28 mouse cellular contexts compared by ENCODE assay signal in genomic region chr7:127799211-127799610, GRCm38 (mm10). TPM values are rescaled to one million over a fixed set of nuclear protein-coding genes. Genes with fewer than 3 reads are reported as not detected.
DNase-seq lines count a peak whose midpoint lies in the region; ATAC-seq and TF ChIP-seq lines count a peak whose summit lies in the region.
"Had no signal": no experiment of that assay in that cellular context is flagged by ENCODE, and none has a peak within 500 bp of the region (broad histone marks: within the 10 kb centered on the region; RNA-seq: fewer than 3 reads in every experiment).

No protein-coding gene starts in this region.

- no peaks in the 10 kb centered on the region for H3K27me3 ChIP-seq in cerebellum, adult 2 months (ENCODE audit: control insufficient read depth, insufficient read depth, low read length)
- H3K27me3 ChIP-seq in kidney, embryonic 15.5 days: no peaks in the 10 kb centered on the region
- no peaks in the 10 kb centered on the region for H3K27me3 ChIP-seq in kidney, embryonic 16.5 days (ENCODE audit: insufficient read depth, low read length)
- H3K27me3 ChIP-seq: CH12.LX; embryonic facial prominence, embryonic 13.5 days; forebrain, embryonic 12.5 days; forebrain, embryonic 15.5 days; heart, embryonic 13.5 days; hindbrain, embryonic 15.5 days; intestine, embryonic 15.5 days; Patski had no signal

- H3K4me1 ChIP-seq in cerebellum, adult 2 months (ENCODE audit: control insufficient read depth, insufficient read depth, low read length): peaks cover 72% of the 10 kb centered on the region
- peaks cover 9% of the 10 kb centered on the region for H3K4me1 ChIP-seq in kidney, embryonic 15.5 days
- peaks cover 10% of the 10 kb centered on the region for H3K4me1 ChIP-seq in kidney, embryonic 16.5 days (ENCODE audit: insufficient read depth, low read length)
- H3K4me1 ChIP-seq: hindbrain, embryonic 15.5 days had no signal

- peak overlapping the region; percentile 88 for H3K27ac ChIP-seq in cerebellum, adult 2 months (ENCODE audit: insufficient read depth, low read length)
- H3K27ac ChIP-seq in kidney, embryonic 15.5 days: peak overlapping the region; percentile 1; the same call in 1 of the 2 replicates
- H3K27ac ChIP-seq in kidney, embryonic 16.5 days (ENCODE audit: low read length): no peak overlapping the region
- H3K27ac ChIP-seq: forebrain, embryonic 12.5 days; forebrain, embryonic 15.5 days; heart, adult 2 months; heart, embryonic 10.5 days; heart, embryonic 13.5 days; hindbrain, embryonic 15.5 days; intestine, embryonic 15.5 days had no signal

- ATAC-seq in kidney, embryonic 15.5 days (replicated peaks; ENCODE audit: low FRiP score): no peak
- ATAC-seq in kidney, embryonic 16.5 days (ENCODE audit: low FRiP score, low TSS enrichment): no peak
- ATAC-seq: intestine, embryonic 15.5 days; Patski had no signal

- H3K9me3 ChIP-seq in kidney, embryonic 15.5 days (replicated peaks): no peaks in the 10 kb centered on the region
- H3K9me3 ChIP-seq in kidney, embryonic 16.5 days (ENCODE audit: low read length): no peaks in the 10 kb centered on the region
- H3K9me3 ChIP-seq: embryonic facial prominence, embryonic 13.5 days; forebrain, embryonic 12.5 days; forebrain, embryonic 15.5 days; G1E; heart, embryonic 10.5 days; heart, embryonic 13.5 days; hindbrain, embryonic 15.5 days; intestine, embryonic 15.5 days had no signal

- no peak overlapping the region for H3K4me3 ChIP-seq in cerebellum, adult 2 months (replicated peaks; ENCODE audit: insufficient read depth, low read depth, low read length)
- no peak overlapping the region for H3K4me3 ChIP-seq in kidney, embryonic 15.5 days (replicated peaks)
- no peak overlapping the region for H3K4me3 ChIP-seq in kidney, embryonic 16.5 days (ENCODE audit: low read length)
- H3K4me3 ChIP-seq: embryonic facial prominence, embryonic 13.5 days; erythroblast, embryonic 14.5 days; forebrain, embryonic 12.5 days; forebrain, embryonic 15.5 days; heart, adult 2 months; heart, embryonic 10.5 days; heart, embryonic 13.5 days; hindbrain, embryonic 15.5 days; intestine, embryonic 15.5 days had no signal

- TF ChIP-seq POLR2A in cerebellum, adult 2 months (IDR thresholded peaks at IDR 0.05; ENCODE audit: borderline replicate concordance, insufficient read depth, low read length): no peak

- peaks cover 82% of the 10 kb centered on the region for H3K36me3 ChIP-seq in kidney, embryonic 15.5 days
- peaks cover 60% of the 10 kb centered on the region for H3K36me3 ChIP-seq in kidney, embryonic 16.5 days (ENCODE audit: insufficient read depth, low read length)

- TF ChIP-seq CTCF in cerebellum, adult 2 months (IDR thresholded peaks at IDR 0.05; ENCODE audit: borderline replicate concordance, insufficient read depth, low read depth, low read length): no peak

- WGBS in cerebellum, adult 2 months: 62% methylated on average over 13 of the region's 13 CpGs
- WGBS in kidney, embryonic 15.5 days: 87% methylated on average over 13 of the region's 13 CpGs
- WGBS in kidney, embryonic 16.5 days: 86% methylated on average over 13 of the region's 13 CpGs

- DNase-seq in cerebellum, adult 2 months: no peak
- DNase-seq in cerebellum, adult 11 months: no peak
- DNase-seq in testis, postnatal 10 days (ENCODE audit: low spot score): peak; percentile 39
- DNase-seq in testis, postnatal 14 days (ENCODE audit: low spot score): no peak
- DNase-seq in right cerebral cortex, adult 2 months (ENCODE audit: low spot score in 2 of 2): no peak
- DNase-seq: adrenal gland, postnatal 10 days; adrenal gland, postnatal 36 days; B cell, adult 2 months; gastrocnemius, postnatal 10 days; gastrocnemius, postnatal 36 days; heart, adult 2 months; heart, postnatal 14 days; heart, postnatal 4 days had no signal

- no peak overlapping the region for H3K4me2 ChIP-seq in kidney, embryonic 15.5 days
- H3K4me2 ChIP-seq in kidney, embryonic 16.5 days (replicated peaks; ENCODE audit: low read depth, low read length): no peak overlapping the region
- H3K4me2 ChIP-seq: embryonic facial prominence, embryonic 13.5 days; forebrain, embryonic 12.5 days; forebrain, embryonic 15.5 days; heart, embryonic 13.5 days; hindbrain, embryonic 15.5 days; intestine, embryonic 15.5 days had no signal

- H3K9ac ChIP-seq in kidney, embryonic 15.5 days: no peak overlapping the region
- no peak overlapping the region for H3K9ac ChIP-seq in kidney, embryonic 16.5 days (replicated peaks; ENCODE audit: low read length)
- H3K9ac ChIP-seq: forebrain, embryonic 12.5 days; forebrain, embryonic 15.5 days; heart, embryonic 13.5 days; hindbrain, embryonic 15.5 days had no signal

RNA-seq across cellular contexts. Expression of gene Hsd3b7, which starts 1.2 kb away (rescaled TPM):
- 30.4 and 39.6 TPM in 2 replicates for polyA plus RNA-seq in cerebellum, adult 2 months (2012; rRNA removed)
- 23.0 and 27.6 TPM in 2 replicates for polyA plus RNA-seq in kidney, embryonic 15.5 days (2015; fragmentation: Nextera tagmentation; extraction: Ambion mirVana)
- polyA plus RNA-seq in kidney, embryonic 16.5 days (2015; fragmentation: Nextera tagmentation; extraction: Ambion mirVana): 28.2 and 33.2 TPM in 2 replicates

RNA-seq across cellular contexts. Expression of gene Gm49388, which starts 13.8 kb away (rescaled TPM):
- polyA plus RNA-seq in cerebellum, adult 2 months (2012; rRNA removed): 0.46 and 0.47 TPM in 2 replicates
- not detected in 2 replicates for polyA plus RNA-seq in kidney, embryonic 15.5 days (2015; fragmentation: Nextera tagmentation; extraction: Ambion mirVana)
- not detected in 2 replicates for polyA plus RNA-seq in kidney, embryonic 16.5 days (2015; fragmentation: Nextera tagmentation; extraction: Ambion mirVana)
- polyA plus RNA-seq: embryonic facial prominence, embryonic 13.5 days; erythroblast, embryonic 14.5 days; forebrain, embryonic 12.5 days; forebrain, embryonic 15.5 days; heart, adult 2 months; heart, embryonic 10.5 days; heart, embryonic 13.5 days; heart, embryonic 16.5 days; hindbrain, embryonic 11.5 days; hindbrain, embryonic 15.5 days; intestine, embryonic 15.5 days had no signal

RNA-seq across cellular contexts. Expression of gene Setd1a, which starts 22.7 kb away (rescaled TPM):
- polyA plus RNA-seq in cerebellum, adult 2 months (2012; rRNA removed): 23.1 and 25.5 TPM in 2 replicates
- polyA plus RNA-seq in kidney, embryonic 15.5 days (2015; fragmentation: Nextera tagmentation; extraction: Ambion mirVana): 23.2 and 25.9 TPM in 2 replicates
- polyA plus RNA-seq in kidney, embryonic 16.5 days (2015; fragmentation: Nextera tagmentation; extraction: Ambion mirVana): 18.9 and 19.4 TPM in 2 replicates

RNA-seq across cellular contexts. Expression of gene Stx4a, which starts 24.9 kb away (rescaled TPM):
- 127 and 153 TPM in 2 replicates for polyA plus RNA-seq in cerebellum, adult 2 months (2012; rRNA removed)
- polyA plus RNA-seq in kidney, embryonic 15.5 days (2015; fragmentation: Nextera tagmentation; extraction: Ambion mirVana): 46.4 and 53.2 TPM in 2 replicates
- 44.6 and 48.0 TPM in 2 replicates for polyA plus RNA-seq in kidney, embryonic 16.5 days (2015; fragmentation: Nextera tagmentation; extraction: Ambion mirVana)

RNA-seq across cellular contexts. Expression of gene Stx1b, which starts 25.1 kb away (rescaled TPM):
- polyA plus RNA-seq in cerebellum, adult 2 months (2012; rRNA removed): 452 and 453 TPM in 2 replicates
- polyA plus RNA-seq in kidney, embryonic 15.5 days (2015; fragmentation: Nextera tagmentation; extraction: Ambion mirVana): 3.8 and 5.2 TPM in 2 replicates
- 3.6 and 4.4 TPM in 2 replicates for polyA plus RNA-seq in kidney, embryonic 16.5 days (2015; fragmentation: Nextera tagmentation; extraction: Ambion mirVana)
